Mouse (Mus musculus) E14TG2a.4 (cell line): ENCODE measurements at regions not wholly inside any gene's neighbourhood (a gene's known extent, or its start where the extent isn't known, plus 50 kb on each side); places are given as distances from the start of the nearest gene placed in this dataset.

Experiments
- H3K27me3 ChIP-seq: 2 replicates; pipeline ENCODE4 v1.6.1; 2014; ENCODE audit warnings: low read length, control low read depth; ENCODE audit not compliant: insufficient read depth
- H3K36me3 ChIP-seq: 2 replicates; pipeline ENCODE4 v1.6.1; 2014; ENCODE audit warnings: low read length, control low read depth; ENCODE audit not compliant: insufficient read depth
- H3K4me1 ChIP-seq: replicated peaks from 2 replicates; pipeline ENCODE4 v1.6.1; 2014; ENCODE audit warnings: low read depth, low read length, control low read depth
- H3K4me3 ChIP-seq: replicated peaks from 2 replicates; pipeline ENCODE4 v1.5.1; 2014; ENCODE audit warnings: mild to moderate bottlenecking, low read length
- H3K9me3 ChIP-seq: 2 replicates; pipeline ENCODE4 v1.6.1; 2014; ENCODE audit warnings: low read length, control low read depth
- CTCF ChIP-seq: conservative IDR thresholded peaks from 2 replicates; pipeline ENCODE4 v1.5.1; 2014; ENCODE audit warnings: low read length
- NANOG ChIP-seq: IDR thresholded peaks from 2 replicates; pipeline ENCODE4 v1.6.1; 2014; ENCODE audit warnings: borderline replicate concordance, low read length, mixed read lengths
- POU5F1 ChIP-seq: IDR thresholded peaks from 2 replicates; pipeline ENCODE4 v1.6.1; 2014; ENCODE audit warnings: low read length, borderline replicate concordance

DNA sequence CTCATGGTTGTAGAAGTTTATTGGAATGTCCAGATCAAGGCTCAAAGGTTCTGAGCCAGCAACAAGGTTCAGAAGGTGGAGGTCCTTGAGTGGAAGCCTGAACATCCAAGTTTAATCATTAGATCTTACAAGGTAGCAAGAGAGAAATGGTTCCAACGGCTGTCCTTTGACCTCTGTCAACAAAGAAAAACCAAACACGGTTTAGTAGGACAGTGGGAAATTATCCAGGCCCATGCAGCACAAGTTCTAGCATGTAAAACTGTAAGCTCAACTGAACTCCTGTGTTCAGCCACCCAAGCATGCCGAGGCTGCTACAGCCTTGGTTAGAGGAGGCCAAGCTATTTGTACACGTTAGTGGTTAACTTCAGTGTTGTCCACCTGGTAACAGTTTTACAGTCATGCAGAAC is 77.1 kb upstream of the Gm34302 start:
- Histone ChIP-seq H3K9me3 (peaks cover 3% of the 10 kb centered on the region; the same call in 1 of the 2 replicates), H3K4me1 (no peaks in the 10 kb centered on the region), H3K4me3 (no peak overlapping the region), H3K36me3 (no peaks in the 10 kb centered on the region), H3K27me3 (no peaks in the 10 kb centered on the region)
- TF ChIP-seq CTCF (no peak), NANOG (no peak), POU5F1 (no peak)

DNA sequence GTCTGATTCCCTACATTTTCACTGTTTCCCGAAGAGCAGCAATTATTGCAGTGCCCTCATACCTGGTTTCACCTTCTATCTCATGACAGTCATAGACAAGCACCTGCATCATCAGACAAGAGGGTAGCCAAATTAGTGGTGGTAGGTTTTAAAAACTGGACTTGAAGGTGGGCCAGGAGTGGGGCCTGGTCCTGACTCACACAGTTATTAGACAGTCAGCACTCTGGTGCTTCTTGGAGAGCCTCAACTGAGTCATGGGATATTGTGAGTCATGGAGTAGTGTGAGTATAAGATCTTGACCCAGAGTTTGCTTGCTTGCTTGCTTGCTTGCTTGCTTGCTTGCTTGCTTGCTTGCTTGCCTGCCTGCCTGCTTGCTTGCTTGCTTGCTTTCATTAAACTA is 73.1 kb upstream of the Gm34302 start:
- no peaks in the 10 kb centered on the region for H3K36me3 ChIP-seq
- no peak overlapping the region for H3K4me3 ChIP-seq
- TF ChIP-seq CTCF: no peak
- TF ChIP-seq NANOG: no peak
- TF ChIP-seq POU5F1: no peak
- H3K27me3 ChIP-seq: no peaks in the 10 kb centered on the region
- H3K4me1 ChIP-seq: no peaks in the 10 kb centered on the region
- peaks cover 3% of the 10 kb centered on the region; the same call in 1 of the 2 replicates for H3K9me3 ChIP-seq

DNA sequence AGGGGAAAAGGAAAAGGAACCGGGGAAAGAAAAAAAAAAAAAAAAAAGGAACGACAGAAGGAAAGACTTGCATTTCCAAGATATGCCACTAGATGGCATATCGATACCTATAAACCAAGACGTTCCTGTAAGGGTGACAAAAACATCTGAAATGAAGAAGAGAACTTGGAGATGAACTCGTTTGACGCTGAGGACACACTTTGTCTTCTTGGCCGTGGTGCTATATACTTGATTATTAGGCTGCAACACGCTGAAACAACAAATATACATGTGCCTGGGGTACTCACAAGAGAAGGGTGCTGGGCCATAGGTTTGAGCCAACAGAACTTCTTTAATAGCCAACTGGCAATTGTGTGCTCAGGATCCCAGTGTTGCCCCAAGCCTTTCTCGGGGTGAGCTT is 71.2 kb upstream of the Gm34302 start:
- no peaks in the 10 kb centered on the region for H3K4me1 ChIP-seq
- TF ChIP-seq POU5F1: no peak
- peak; percentile 64 for TF ChIP-seq CTCF
- peaks cover 3% of the 10 kb centered on the region; the same call in 1 of the 2 replicates for H3K9me3 ChIP-seq
- H3K27me3 ChIP-seq: no peaks in the 10 kb centered on the region
- H3K36me3 ChIP-seq: no peaks in the 10 kb centered on the region
- H3K4me3 ChIP-seq: no peak overlapping the region

DNA sequence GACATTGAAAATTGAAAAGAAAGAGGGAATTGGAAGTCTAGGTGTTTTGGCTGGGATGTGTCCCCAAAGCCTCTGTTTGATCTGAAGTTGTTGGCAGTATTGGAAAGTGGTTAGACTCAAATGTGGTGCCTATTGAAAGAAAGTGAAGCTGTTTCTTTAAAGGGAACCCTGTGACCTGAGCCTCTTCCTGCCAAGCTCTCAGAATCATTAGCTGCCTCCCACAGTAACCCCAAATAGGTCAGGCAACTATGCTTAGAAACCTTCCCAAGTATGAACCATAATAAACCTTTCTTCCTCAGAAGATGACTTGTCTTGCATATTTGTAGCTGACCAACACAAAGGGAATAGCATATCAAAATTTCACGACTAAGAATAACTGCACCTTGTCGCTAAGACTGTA is 69.7 kb upstream of the Gm34302 start:
- TF ChIP-seq CTCF: no peak
- no peak for TF ChIP-seq NANOG
- TF ChIP-seq POU5F1: no peak
- no peaks in the 10 kb centered on the region for H3K9me3 ChIP-seq
- H3K27me3 ChIP-seq: no peaks in the 10 kb centered on the region
- H3K36me3 ChIP-seq: no peaks in the 10 kb centered on the region
- H3K4me3 ChIP-seq: no peak overlapping the region
- no peaks in the 10 kb centered on the region for H3K4me1 ChIP-seq

DNA sequence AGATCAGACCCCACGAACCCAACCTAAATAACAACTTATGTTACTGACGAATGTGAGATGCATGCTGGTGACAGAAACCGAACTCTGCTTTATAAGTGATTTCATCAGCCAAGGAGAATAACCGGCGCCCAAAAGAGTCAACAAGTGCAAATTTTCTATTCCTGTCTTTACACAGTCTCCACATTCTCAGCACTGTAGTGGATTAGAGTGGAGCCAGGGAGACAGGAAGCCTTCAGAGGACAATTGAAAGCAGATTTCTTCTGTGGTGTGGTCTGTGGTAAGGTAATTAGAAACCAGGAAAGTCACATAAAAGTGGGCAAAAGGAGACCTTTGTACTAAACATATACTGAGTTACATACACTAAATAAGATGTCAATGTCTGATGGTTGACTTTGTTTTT is 68.0 kb upstream of the Gm34302 start:
- no peaks in the 10 kb centered on the region for H3K9me3 ChIP-seq
- H3K36me3 ChIP-seq: no peaks in the 10 kb centered on the region
- H3K4me1 ChIP-seq: no peaks in the 10 kb centered on the region
- no peaks in the 10 kb centered on the region for H3K27me3 ChIP-seq
- no peak overlapping the region for H3K4me3 ChIP-seq
- TF ChIP-seq NANOG (no peak), POU5F1 (no peak), CTCF (no peak)

DNA sequence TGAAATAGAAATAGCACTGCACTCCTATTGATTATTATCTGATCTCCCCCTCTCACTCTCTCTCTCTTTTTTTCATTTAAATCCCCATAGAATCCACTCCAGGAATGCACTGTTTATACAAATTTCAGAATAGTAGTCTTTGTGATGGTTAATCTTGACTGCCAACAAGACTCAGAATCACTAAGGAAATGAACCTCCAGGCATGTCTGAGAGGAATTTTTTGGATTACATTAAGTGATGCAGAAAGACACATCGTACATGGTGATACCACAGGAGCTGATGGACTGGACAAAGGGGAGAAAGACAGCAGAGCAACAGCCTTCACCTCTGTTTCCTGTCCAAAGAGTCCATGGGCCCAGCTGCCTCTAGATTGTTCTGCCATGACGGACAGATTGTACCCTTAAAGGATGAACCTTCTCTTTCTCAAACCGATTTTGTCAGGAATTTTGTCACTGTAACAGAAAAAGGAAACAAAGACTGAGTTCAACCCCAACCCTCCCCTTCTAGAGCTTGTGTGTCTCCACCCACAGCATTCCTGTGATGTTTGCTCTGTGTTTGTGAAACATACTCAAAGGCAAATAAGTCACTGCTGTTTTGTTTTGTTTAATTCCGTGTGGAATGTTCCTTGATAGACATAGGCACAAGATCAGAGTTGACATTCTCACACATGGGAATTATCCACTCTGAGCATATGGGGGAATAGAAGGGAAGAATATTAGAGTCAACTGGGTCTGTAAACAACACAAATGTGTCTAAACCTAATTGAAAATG is 59.1 kb upstream of the Gm34302 start:
- Histone ChIP-seq H3K36me3 (no peaks in the 10 kb centered on the region), H3K4me3 (no peak overlapping the region)
- TF ChIP-seq NANOG (no peak), CTCF (no peak), POU5F1 (no peak)

DNA sequence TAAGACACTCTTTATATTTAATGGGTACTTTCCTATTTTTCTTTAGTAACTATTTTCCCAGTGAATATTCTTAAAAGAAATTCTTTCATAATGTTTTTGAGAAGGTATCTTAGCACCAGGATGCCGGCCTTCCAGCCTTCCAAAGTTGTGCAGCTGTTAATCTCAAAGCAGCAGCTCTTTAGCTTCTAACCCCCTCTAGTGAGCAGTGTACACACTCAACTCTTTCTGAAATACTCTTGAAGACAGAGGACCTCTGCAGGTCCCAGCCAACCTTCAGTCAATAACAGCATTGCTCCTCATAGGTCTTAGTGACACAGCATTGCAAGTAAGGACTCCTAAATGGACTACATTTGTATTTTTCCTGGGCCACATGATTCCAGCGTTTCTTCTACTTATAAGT is 55.2 kb upstream of the Gm34302 start:
- no peaks in the 10 kb centered on the region for H3K4me1 ChIP-seq
- no peaks in the 10 kb centered on the region for H3K9me3 ChIP-seq
- no peak overlapping the region for H3K4me3 ChIP-seq
- no peaks in the 10 kb centered on the region for H3K36me3 ChIP-seq
- no peak for TF ChIP-seq POU5F1
- no peak for TF ChIP-seq CTCF
- TF ChIP-seq NANOG: no peak
- H3K27me3 ChIP-seq: no peaks in the 10 kb centered on the region

More for the DNA sequence above, 59.1 kb upstream of the Gm34302 start:
- no peaks in the 10 kb centered on the region for H3K4me1 ChIP-seq
- H3K9me3 ChIP-seq: no peaks in the 10 kb centered on the region
- no peaks in the 10 kb centered on the region for H3K27me3 ChIP-seq

DNA sequence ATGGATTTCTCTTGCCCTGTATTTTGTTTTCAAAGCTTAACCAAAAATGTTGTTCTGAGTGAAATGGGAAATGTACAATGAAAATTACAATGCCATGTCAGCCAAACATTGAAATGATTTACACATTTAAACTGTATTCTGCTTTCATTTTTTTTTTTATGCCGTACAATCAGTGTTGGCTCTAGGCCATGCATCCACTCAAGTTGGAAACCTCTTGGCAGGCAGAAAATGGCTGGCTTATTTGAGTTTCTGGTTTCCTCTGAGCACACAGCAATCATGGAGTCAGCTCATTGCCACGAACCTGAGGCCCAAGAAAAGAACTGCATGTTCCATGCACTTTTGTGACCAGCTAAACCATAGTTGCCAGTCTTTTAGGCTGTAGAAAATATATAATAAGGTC is 50.5 kb upstream of the Gm34302 start:
- Histone ChIP-seq H3K4me1 (no peaks in the 10 kb centered on the region), H3K4me3 (no peak overlapping the region), H3K36me3 (no peaks in the 10 kb centered on the region), H3K9me3 (no peaks in the 10 kb centered on the region), H3K27me3 (no peaks in the 10 kb centered on the region)
- TF ChIP-seq NANOG (no peak), POU5F1 (no peak), CTCF (no peak)
